Mouse (Mus musculus) limb, embryonic 10.5 days (tissue): ENCODE data around the gene 1700061G19Rik. TPM values are rescaled to one million over a fixed set of nuclear protein-coding genes. Genes with fewer than 3 reads are reported as not detected.

ENCODE experiments used
- DNase-seq: peaks from one replicate; pipeline ENCODE4 v3.0.0-alpha.2; 2017; ENCODE audit warnings: low spot score
- H3K27ac ChIP-seq: fragments of 300-500 bp; sonication (generic); 2 replicates; pipeline ENCODE4 v1.5.1; 2016; ENCODE audit warnings: mild to moderate bottlenecking
- H3K27me3 ChIP-seq: fragments of 300-500 bp; sonication (generic); 2 replicates; pipeline ENCODE4 v1.6.1; 2016; ENCODE audit warnings: low read depth, mild to moderate bottlenecking; ENCODE audit not compliant: poor library complexity, severe bottlenecking
- H3K36me3 ChIP-seq: fragments of 300-500 bp; sonication (generic); 2 replicates; pipeline ENCODE4 v1.6.1; 2016; ENCODE audit warnings: mild to moderate bottlenecking, moderate library complexity
- H3K4me1 ChIP-seq: fragments of 300-500 bp; sonication (generic); 2 replicates; pipeline ENCODE4 v1.6.1; 2016
- H3K4me3 ChIP-seq: fragments of 300-500 bp; sonication (generic); 2 replicates; pipeline ENCODE4 v1.5.1; 2016; ENCODE audit warnings: mild to moderate bottlenecking, moderate library complexity
- H3K9me3 ChIP-seq: fragments of 300-500 bp; sonication (generic); replicated peaks from 2 replicates; pipeline ENCODE4 v1.6.1; 2016; ENCODE audit warnings: mild to moderate bottlenecking
- WGBS: fragments of 180-500 bp; shearing (Covaris S2); methylation state at CpG from one replicate; pipeline ENCODE4 v1.1.7; 2016; 5-methylcytosine and 5-hydroxymethylcytosine counted together
- polyA plus RNA-seq: library from polyadenylated mRNA; unstranded; fragments of >200 nt; fragmentation: Nextera tagmentation; extraction: Ambion mirVana; gene quantifications from 2 replicates; pipeline ENCODE4 v1.2.1, GENCODE M21; 2016

The 1700061G19Rik gene
- polyA plus RNA-seq, 1 experiment from 2014 or later: 0.73 TPM

DNA sequence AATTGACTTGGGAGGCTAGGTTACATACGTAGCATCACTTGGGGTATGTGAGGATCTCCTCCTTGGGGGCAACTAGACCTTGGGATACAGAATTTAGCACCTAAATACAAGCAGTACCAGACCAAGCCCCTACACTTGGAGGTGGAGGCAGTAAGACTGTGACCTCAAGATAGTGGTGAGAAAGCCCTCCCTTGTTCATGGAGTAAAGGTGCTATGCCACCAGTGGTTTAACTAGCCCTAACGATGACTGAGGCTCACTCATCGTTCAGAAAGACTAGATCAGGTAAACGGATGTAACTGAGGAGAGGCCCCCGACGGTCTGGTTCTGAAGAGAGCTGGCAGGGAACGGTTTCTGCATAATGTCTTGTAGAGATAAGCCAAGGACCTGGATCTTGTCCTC is 61.5 kb downstream of the 1700061G19Rik start:
- no peaks in the 10 kb centered on the region for H3K9me3 ChIP-seq
- 96% methylated on average over 7 of the region's 7 CpGs for WGBS

More for the DNA sequence above, 61.5 kb downstream of the 1700061G19Rik start:
- Histone ChIP-seq H3K36me3 (peaks cover 23% of the 10 kb centered on the region), H3K27ac (no peak overlapping the region), H3K4me3 (no peak overlapping the region), H3K27me3 (0 out of 2 replicates have a peak, but pooled peaks cover 6% of the 10 kb centered on the region), H3K4me1 (peaks cover 31% of the 10 kb centered on the region)
- no peak for DNase-seq

Other genes with a start within 250 kb of the 1700061G19Rik start
- gene Lonp1, start 248.6 kb upstream of the 1700061G19Rik start, polyA plus RNA-seq: 67.7 and 73.2 TPM in 2 replicates
- gene Catsperd, start 247.3 kb upstream of the 1700061G19Rik start, polyA plus RNA-seq: 0.54 and 1.0 TPM in 2 replicates
- 148 TPM in 2 replicates for gene Ranbp3, start 202.2 kb upstream of the 1700061G19Rik start, polyA plus RNA-seq
- gene Ndufa11, start 157.7 kb upstream of the 1700061G19Rik start, polyA plus RNA-seq: 425 and 437 TPM in 2 replicates
- gene Vmac, start 157.5 kb upstream of the 1700061G19Rik start, polyA plus RNA-seq: 12.8 and 15.5 TPM in 2 replicates
- 10.8 and 12.7 TPM in 2 replicates for gene Nrtn, start 117.9 kb upstream of the 1700061G19Rik start, polyA plus RNA-seq
- 46.0 and 50.3 TPM in 2 replicates for gene Dus3l, start 110.7 kb upstream of the 1700061G19Rik start, polyA plus RNA-seq
- 1.5 and 2.2 TPM in 2 replicates for gene Prr22, start 105.2 kb upstream of the 1700061G19Rik start, polyA plus RNA-seq
- gene Rfx2, start 44.5 kb upstream of the 1700061G19Rik start, polyA plus RNA-seq: 3.2 and 4.5 TPM in 2 replicates
- gene Acsbg2, start 1.0 kb upstream of the 1700061G19Rik start, polyA plus RNA-seq: not detected in 2 replicates
- 79.0 and 90.2 TPM in 2 replicates for gene Mllt1, start 59.9 kb downstream of the 1700061G19Rik start, polyA plus RNA-seq
- not detected in 2 replicates for gene Acer1, start 106.6 kb downstream of the 1700061G19Rik start, polyA plus RNA-seq
- 189 and 200 TPM in 2 replicates for gene Clpp, start 114.8 kb downstream of the 1700061G19Rik start, polyA plus RNA-seq
- 44.2 and 44.9 TPM in 2 replicates for gene Alkbh7, start 121.9 kb downstream of the 1700061G19Rik start, polyA plus RNA-seq
- not detected in 2 replicates for gene Pspn, start 124.5 kb downstream of the 1700061G19Rik start, polyA plus RNA-seq
- gene Gtf2f1, start 135.8 kb downstream of the 1700061G19Rik start, polyA plus RNA-seq: 76.4 and 80.8 TPM in 2 replicates
- 0.20 and 0.45 TPM in 2 replicates for gene Gm17949, start 136.0 kb downstream of the 1700061G19Rik start, polyA plus RNA-seq
- 47.0 and 48.8 TPM in 2 replicates for gene Khsrp, start 156.0 kb downstream of the 1700061G19Rik start, polyA plus RNA-seq
- gene Slc25a41, start 166.2 kb downstream of the 1700061G19Rik start, polyA plus RNA-seq: not detected in 2 replicates
- gene Crb3, start 183.6 kb downstream of the 1700061G19Rik start, polyA plus RNA-seq: 1.9 and 2.7 TPM in 2 replicates
- gene Slc25a23, start 184.4 kb downstream of the 1700061G19Rik start, polyA plus RNA-seq: 2.5 and 3.9 TPM in 2 replicates
- gene Dennd1c, start 203.0 kb downstream of the 1700061G19Rik start, polyA plus RNA-seq: 0.66 and 0.97 TPM in 2 replicates
- 3.3 and 5.4 TPM in 2 replicates for gene Tubb4a, start 212.3 kb downstream of the 1700061G19Rik start, polyA plus RNA-seq
- 7.4 and 7.8 TPM in 2 replicates for gene Tnfsf9, start 229.8 kb downstream of the 1700061G19Rik start, polyA plus RNA-seq